Mouse (Mus musculus) hindbrain, embryonic 13.5 days (tissue): Measurements from ENCODE around the gene Nfkb2. TPM values are rescaled to one million over a fixed set of nuclear protein-coding genes. Genes with fewer than 3 reads are reported as not detected.

Source experiments
- ATAC-seq: fragments of 200-750 bp; cut with Nextera tagmentation; 2 replicates; pipeline ENCODE4 v1.8.0; 2017; ENCODE audit warnings: moderate TSS enrichment; ENCODE audit not compliant: low FRiP score
- H3K27ac ChIP-seq: fragments of 300-500 bp; sonication (generic); 2 replicates; pipeline ENCODE4 v1.5.1; 2015; ENCODE audit warnings: inconsistent platforms, mild to moderate bottlenecking, moderate library complexity
- H3K27me3 ChIP-seq: fragments of 300-500 bp; sonication (generic); 2 replicates; pipeline ENCODE4 v1.6.1; 2015; ENCODE audit warnings: mild to moderate bottlenecking, inconsistent platforms
- H3K36me3 ChIP-seq: fragments of 300-500 bp; sonication (generic); 2 replicates; pipeline ENCODE4 v1.6.1; 2015; ENCODE audit warnings: mild to moderate bottlenecking, inconsistent platforms
- H3K4me1 ChIP-seq: fragments of 300-500 bp; sonication (generic); replicated peaks from 2 replicates; pipeline ENCODE4 v1.6.1; 2015; ENCODE audit warnings: inconsistent platforms
- H3K4me2 ChIP-seq: fragments of 300-500 bp; sonication (generic); 2 replicates; pipeline ENCODE4 v1.6.1; 2015; ENCODE audit warnings: inconsistent platforms, mild to moderate bottlenecking, moderate library complexity
- H3K4me3 ChIP-seq: fragments of 300-500 bp; sonication (generic); 2 replicates; pipeline ENCODE4 v1.5.1; 2015; ENCODE audit warnings: mild to moderate bottlenecking, inconsistent platforms
- H3K9ac ChIP-seq: fragments of 300-500 bp; sonication (generic); 2 replicates; pipeline ENCODE4 v1.6.1; 2015; ENCODE audit warnings: mild to moderate bottlenecking, inconsistent platforms
- H3K9me3 ChIP-seq: fragments of 300-500 bp; sonication (generic); 2 replicates; pipeline ENCODE4 v1.6.1; 2016; ENCODE audit warnings: inconsistent platforms
- WGBS: fragments of 180-500 bp; shearing (Covaris S2); methylation state at CpG from one replicate; pipeline ENCODE4 v1.1.7; 2015; 5-methylcytosine and 5-hydroxymethylcytosine counted together
- polyA plus RNA-seq: library from polyadenylated mRNA; unstranded; fragments of >200 nt; fragmentation: Nextera tagmentation; extraction: Ambion mirVana; gene quantifications from 2 replicates; pipeline ENCODE4 v1.2.1, GENCODE M21; 2015

Gene Nfkb2
- polyA plus RNA-seq, 1 experiment from 2014 or later: 2.3 TPM

GRCm38 (mm10) chr19:46320076-46320785 is 16.1 kb downstream of the Nfkb2 start:
- ATAC-seq: no peak
- WGBS: 90% methylated on average over 8 of the region's 8 CpGs
- H3K4me3 ChIP-seq: no peak overlapping the region
- no peaks in the 10 kb centered on the region for H3K36me3 ChIP-seq
- peaks cover 81% of the 10 kb centered on the region for H3K27me3 ChIP-seq
- no peaks in the 10 kb centered on the region for H3K9me3 ChIP-seq
- H3K9ac ChIP-seq: no peak overlapping the region
- peaks cover 99% of the 10 kb centered on the region for H3K4me1 ChIP-seq
- H3K27ac ChIP-seq: peak overlapping the region; percentile 82; the same call in 1 of the 2 replicates
- 0 out of 2 replicates have a peak overlapping the region, but pooled peaks have one; percentile 44 for H3K4me2 ChIP-seq

DNA sequence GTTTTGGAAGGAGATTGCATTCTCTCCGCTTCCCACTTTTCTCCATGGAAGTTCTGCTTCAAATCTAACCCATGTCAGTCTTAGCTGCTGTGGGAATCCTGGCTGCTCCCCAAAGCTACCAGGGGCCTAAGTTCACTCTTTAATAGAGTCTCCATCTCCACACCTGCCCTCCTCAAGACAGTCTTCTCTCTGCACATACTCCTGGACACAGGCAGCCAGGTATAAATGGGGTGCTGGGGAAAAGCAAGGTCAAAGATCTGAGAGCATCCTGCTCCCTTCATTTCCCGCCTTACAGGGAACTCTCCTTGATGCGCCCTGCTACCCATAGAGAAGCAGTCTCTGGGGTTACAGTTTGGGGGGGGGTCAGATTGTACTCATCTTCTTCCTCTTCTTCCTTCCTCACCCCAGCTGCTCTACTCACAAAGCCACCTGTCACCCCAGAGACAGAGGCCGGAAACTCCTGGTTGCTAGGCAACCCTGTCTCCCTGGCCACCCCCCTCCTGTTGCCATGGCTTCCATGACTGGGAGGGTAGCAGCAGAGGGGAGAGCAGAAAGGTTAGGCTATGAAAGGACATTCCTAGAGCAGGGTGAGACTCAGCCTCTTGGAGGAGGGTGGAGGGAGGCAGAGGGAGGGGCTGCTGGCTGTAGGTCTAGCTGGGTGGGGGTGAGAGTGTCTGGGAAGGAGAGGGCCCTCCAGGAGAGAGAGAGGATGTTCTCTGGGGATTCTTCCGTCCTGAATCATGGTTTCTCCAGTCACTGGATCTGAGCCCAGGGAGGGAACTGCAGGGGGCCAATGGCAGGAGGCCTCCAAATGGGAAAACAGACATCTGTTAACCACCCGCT is 17.2 kb downstream of the Nfkb2 start:
- Histone ChIP-seq H3K27me3 (peaks cover 78% of the 10 kb centered on the region), H3K4me2 (peak overlapping the region; percentile 44), H3K4me1 (peaks cover 98% of the 10 kb centered on the region), H3K27ac (peak overlapping the region; percentile 82), H3K4me3 (0 out of 2 replicates have a peak overlapping the region, but pooled peaks have one; percentile 8), H3K36me3 (no peaks in the 10 kb centered on the region), H3K9ac (peak overlapping the region; percentile 62), H3K9me3 (no peaks in the 10 kb centered on the region)
- peak; percentile 50 for ATAC-seq
- 15% methylated on average over 6 of the region's 6 CpGs for WGBS

DNA sequence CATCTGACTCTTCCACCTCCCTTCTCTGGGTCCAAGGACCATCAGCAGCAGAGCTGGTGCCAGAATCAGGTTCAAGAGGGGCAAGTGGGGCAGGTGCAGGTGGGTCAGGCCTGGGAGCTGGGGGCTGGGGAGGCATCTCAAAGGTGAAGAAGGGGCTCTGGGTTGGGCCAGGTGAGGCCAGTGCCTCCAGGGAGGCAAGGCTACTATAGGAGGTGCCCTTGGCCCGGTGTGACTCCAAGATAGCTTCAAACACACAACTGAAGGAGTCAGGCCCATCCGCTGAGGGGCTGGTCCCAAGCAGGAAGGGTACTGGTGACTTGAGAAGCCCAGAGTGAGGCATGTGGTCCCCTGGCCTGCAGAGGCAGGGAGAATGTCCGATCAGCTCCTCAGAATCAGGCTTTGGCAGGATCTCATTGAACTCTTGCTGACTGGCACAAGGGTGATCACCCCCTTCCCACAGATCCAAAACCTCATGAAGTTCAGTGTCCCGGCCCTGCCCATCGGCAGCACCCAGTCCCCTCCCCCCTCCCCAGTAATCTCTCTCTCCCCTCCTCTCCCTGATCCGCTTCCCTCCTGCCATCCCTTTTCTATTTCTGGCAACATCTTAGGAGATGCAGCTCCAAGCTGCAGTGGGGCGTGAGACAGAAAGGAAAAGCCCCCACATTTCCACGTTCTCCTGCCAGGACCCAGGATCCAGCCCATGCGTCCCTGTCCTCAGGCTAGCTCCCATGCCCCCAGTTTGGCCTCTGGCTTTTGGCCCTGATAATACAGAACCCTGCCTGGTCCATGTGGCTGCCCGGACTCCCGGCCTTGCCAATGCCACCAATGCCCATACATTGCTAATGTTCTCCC is 18.2 kb downstream of the Nfkb2 start:
- Histone ChIP-seq H3K27me3 (peaks cover 68% of the 10 kb centered on the region), H3K36me3 (no peaks in the 10 kb centered on the region), H3K4me3 (no peak overlapping the region), H3K9ac (peak overlapping the region; percentile 62), H3K4me2 (peak overlapping the region; percentile 44), H3K27ac (peak overlapping the region; percentile 82), H3K4me1 (peaks cover 96% of the 10 kb centered on the region), H3K9me3 (no peaks in the 10 kb centered on the region)
- 54% methylated on average over 11 of the region's 11 CpGs for WGBS
- no peak for ATAC-seq

- H3K9ac ChIP-seq: peak overlapping the region; percentile 62
- peaks cover 95% of the 10 kb centered on the region for H3K4me1 ChIP-seq
- H3K36me3 ChIP-seq: no peaks in the 10 kb centered on the region
- H3K9me3 ChIP-seq: no peaks in the 10 kb centered on the region
- peak overlapping the region; percentile 44; the same call in 1 of the 2 replicates for H3K4me2 ChIP-seq
- H3K27me3 ChIP-seq: peaks cover 61% of the 10 kb centered on the region
- no peak overlapping the region for H3K4me3 ChIP-seq
- H3K27ac ChIP-seq: peak overlapping the region; percentile 82; the same call in 1 of the 2 replicates
- ATAC-seq: no peak
- WGBS: 82% methylated on average over 13 of the region's 13 CpGs
These were observed 19.0 kb downstream of the Nfkb2 start for GRCm38 (mm10) chr19:46322996-46323572.

DNA sequence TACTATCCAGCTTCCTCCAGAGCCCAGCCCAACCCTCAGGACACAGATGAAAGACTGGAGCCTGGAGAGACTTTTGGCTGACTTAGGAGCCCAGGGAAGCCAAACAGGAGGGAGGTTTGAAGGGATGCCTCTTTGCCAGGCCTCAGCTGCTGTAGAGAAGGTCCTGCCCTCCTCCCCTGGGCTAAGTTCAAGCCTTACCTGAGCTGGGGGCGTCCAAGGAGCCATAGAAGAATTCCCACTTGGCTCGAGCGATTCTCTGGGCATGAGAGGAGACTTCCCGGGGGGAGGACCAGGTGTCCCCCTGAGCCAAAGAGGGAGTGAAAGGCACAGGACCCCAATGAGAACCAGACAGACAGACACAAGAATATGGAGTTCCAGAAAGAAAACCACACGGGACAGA is 19.6 kb downstream of the Nfkb2 start:
- H3K27me3 ChIP-seq: peaks cover 55% of the 10 kb centered on the region

DNA sequence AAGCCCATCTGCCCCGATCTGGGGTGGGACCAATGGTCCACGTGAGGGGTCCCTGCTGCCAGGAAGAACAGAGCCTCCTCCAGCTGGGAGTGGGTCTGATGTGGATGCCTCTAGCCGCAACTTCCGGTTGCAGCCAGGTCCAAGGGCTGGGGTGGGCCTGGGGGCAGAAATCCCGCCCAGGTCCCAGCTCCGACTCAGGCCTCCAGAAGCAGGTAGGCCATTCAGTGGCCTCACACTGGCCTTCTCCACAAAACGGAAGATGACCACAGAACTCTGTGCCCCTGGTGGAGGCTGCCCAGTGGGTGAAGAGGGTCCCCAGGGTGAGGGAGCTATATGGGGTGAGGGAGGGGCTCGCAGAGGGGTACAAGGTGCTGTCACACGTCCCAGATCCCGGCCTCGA is 20.2 kb downstream of the Nfkb2 start:
- Histone ChIP-seq H3K4me3 (no peak overlapping the region), H3K9ac (peak overlapping the region; percentile 84), H3K27ac (no peak overlapping the region), H3K27me3 (peaks cover 48% of the 10 kb centered on the region), H3K4me2 (peak overlapping the region; percentile 99), H3K9me3 (no peaks in the 10 kb centered on the region), H3K36me3 (no peaks in the 10 kb centered on the region), H3K4me1 (peaks cover 88% of the 10 kb centered on the region)
- no peak for ATAC-seq
- 77% methylated on average over 11 of the region's 11 CpGs for WGBS

More for the DNA sequence above, 19.6 kb downstream of the Nfkb2 start:
- peak overlapping the region; percentile 0; the same call in 1 of the 2 replicates for H3K4me2 ChIP-seq
- peaks cover 88% of the 10 kb centered on the region for H3K4me1 ChIP-seq
- no peaks in the 10 kb centered on the region for H3K36me3 ChIP-seq
- H3K9me3 ChIP-seq: no peaks in the 10 kb centered on the region
- no peak overlapping the region for H3K4me3 ChIP-seq
- H3K27ac ChIP-seq: no peak overlapping the region
- H3K9ac ChIP-seq: peak overlapping the region; percentile 84; the same call in 1 of the 2 replicates
- 80% methylated on average over 5 of the region's 5 CpGs for WGBS
- no peak for ATAC-seq

GRCm38 (mm10) chr19:46324918-46325317 is 20.8 kb downstream of the Nfkb2 start:
- Histone ChIP-seq H3K4me2 (peak overlapping the region; percentile 99), H3K27ac (no peak overlapping the region), H3K9ac (peak overlapping the region; percentile 84), H3K36me3 (no peaks in the 10 kb centered on the region), H3K4me3 (peak overlapping the region; percentile 61), H3K4me1 (peaks cover 88% of the 10 kb centered on the region), H3K9me3 (no peaks in the 10 kb centered on the region), H3K27me3 (peaks cover 43% of the 10 kb centered on the region)
- 70% methylated on average over 5 of the region's 5 CpGs for WGBS
- no peak for ATAC-seq

- H3K36me3 ChIP-seq: peaks cover 11% of the 10 kb centered on the region
- 2% methylated on average over 29 of the region's 29 CpGs for WGBS
- H3K27me3 ChIP-seq: peaks cover 33% of the 10 kb centered on the region
- peak overlapping the region; percentile 97 for H3K27ac ChIP-seq
- ATAC-seq: no peak; the same call in 1 of the 2 replicates
- H3K9ac ChIP-seq: peak overlapping the region; percentile 84
- peak overlapping the region; percentile 99 for H3K4me2 ChIP-seq
- peaks cover 82% of the 10 kb centered on the region for H3K4me1 ChIP-seq
- H3K4me3 ChIP-seq: peak overlapping the region; percentile 61
- no peaks in the 10 kb centered on the region for H3K9me3 ChIP-seq
These were observed 22.1 kb downstream of the Nfkb2 start for GRCm38 (mm10) chr19:46326019-46326755.

DNA sequence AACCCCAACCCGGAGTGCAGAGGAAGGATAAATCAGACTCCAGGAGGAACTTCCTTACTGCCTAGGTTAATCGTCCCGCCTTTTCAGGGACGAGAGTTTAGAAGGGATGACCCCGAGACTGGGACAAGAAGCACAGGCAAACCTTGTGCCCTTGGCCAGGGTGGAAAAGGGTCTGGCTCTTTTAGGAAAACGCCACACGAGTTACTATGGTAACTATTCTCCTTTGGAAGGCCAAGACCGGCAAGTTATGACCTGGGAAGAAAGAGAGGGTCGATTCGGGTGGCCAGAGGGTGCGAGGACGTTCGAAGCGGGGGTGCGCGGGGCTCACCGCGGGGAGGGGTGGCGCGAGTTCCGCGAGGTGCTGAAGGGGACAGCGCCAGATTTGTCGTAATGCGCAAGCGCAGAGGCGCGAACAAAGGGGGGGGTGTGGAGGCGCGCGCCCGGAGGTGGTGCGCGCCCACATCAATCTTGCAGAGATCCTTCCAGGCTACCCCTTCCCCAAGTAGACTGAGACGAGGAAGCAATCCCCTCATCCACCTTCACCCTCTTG is 22.7 kb downstream of the Nfkb2 start, which contains the start of gene Psd:
Gene Psd, minus strand, starts transcription at position 401 of the 550 bp plus-strand sequence.
- under 1% methylated on average over 35 of the region's 35 CpGs for WGBS
- Histone ChIP-seq H3K4me2 (peak within 1 kb of the TSS; percentile 99), H3K27ac (peak within 1 kb of the TSS; percentile 97), H3K9me3 (no peaks in the 10 kb centered on the region), H3K36me3 (peaks cover 18% of the 10 kb centered on the region), H3K9ac (peak within 1 kb of the TSS; percentile 84), H3K4me3 (peak within 1 kb of the TSS; percentile 61), H3K27me3 (peaks cover 33% of the 10 kb centered on the region), H3K4me1 (peaks cover 75% of the 10 kb centered on the region)
- ATAC-seq: no peak

DNA sequence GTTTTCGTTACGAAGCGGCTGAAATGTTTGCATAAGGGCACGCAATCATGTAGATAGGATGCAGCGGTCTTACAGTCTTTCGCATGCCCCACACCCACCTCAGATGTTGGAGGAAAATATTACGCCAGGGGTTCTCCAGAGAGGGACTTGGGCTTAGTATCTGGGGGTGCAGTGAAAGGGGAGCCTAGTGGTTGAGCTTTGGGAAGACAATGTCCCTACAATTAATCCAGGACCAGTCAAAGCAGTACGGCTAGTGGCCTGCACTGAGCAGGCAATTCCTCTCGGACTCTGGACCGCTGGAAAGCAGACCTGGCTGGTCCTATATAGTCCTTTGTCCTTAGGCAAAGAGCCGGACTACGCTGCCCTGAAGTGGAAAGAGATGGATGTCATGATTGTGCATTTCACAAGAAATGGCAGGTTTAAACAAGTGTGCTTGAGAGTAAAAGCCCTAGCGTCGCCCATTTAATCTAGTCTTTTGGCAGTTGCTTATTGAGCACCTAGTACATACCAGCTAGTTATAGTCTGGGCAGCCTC is 23.5 kb downstream of the Nfkb2 start:
- Histone ChIP-seq H3K36me3 (peaks cover 26% of the 10 kb centered on the region), H3K9ac (peak overlapping the region; percentile 84), H3K9me3 (no peaks in the 10 kb centered on the region), H3K27me3 (peaks cover 33% of the 10 kb centered on the region), H3K4me1 (peaks cover 68% of the 10 kb centered on the region), H3K4me2 (peak overlapping the region; percentile 99), H3K27ac (peak overlapping the region; percentile 97), H3K4me3 (peak overlapping the region; percentile 61)
- 27% methylated on average over 14 of the region's 14 CpGs for WGBS
- ATAC-seq: no peak
